ENCODE assay signal across 15 mouse cellular contexts in genomic region chr1:59488991-59489390, GRCm38 (mm10). TPM values are rescaled to one million over a fixed set of nuclear protein-coding genes. Genes with fewer than 3 reads are reported as not detected.
DNase-seq lines count a peak whose midpoint lies in the region; ATAC-seq and TF ChIP-seq lines count a peak whose summit lies in the region.
"Had no signal": no experiment of that assay in that cellular context is flagged by ENCODE, and none has a peak within 500 bp of the region (broad histone marks: within the 10 kb centered on the region; RNA-seq: fewer than 3 reads in every experiment).

No protein-coding gene starts in this region.

- H3K4me2 ChIP-seq in kidney, embryonic 16.5 days (replicated peaks; ENCODE audit: low read depth, low read length) = no peak overlapping the region
- H3K4me2 ChIP-seq in myocyte (ENCODE audit: low read depth) = peak overlapping the region; percentile 97
- no peak overlapping the region for H3K4me2 ChIP-seq in hindbrain, embryonic 11.5 days (replicated peaks; ENCODE audit: low read depth, low read length)

- no peaks in the 10 kb centered on the region for H3K9me3 ChIP-seq in kidney, embryonic 16.5 days (ENCODE audit: low read length)
- H3K9me3 ChIP-seq in hindbrain, embryonic 11.5 days (ENCODE audit: control insufficient read depth, low read length) = no peaks in the 10 kb centered on the region
- H3K9me3 ChIP-seq: G1E; hindbrain, embryonic 15.5 days had no signal

- H3K9ac ChIP-seq in kidney, embryonic 16.5 days (replicated peaks; ENCODE audit: low read length) = 0 out of 2 replicates have a peak overlapping the region, but pooled peaks have one; percentile 6
- no peak overlapping the region for H3K9ac ChIP-seq in hindbrain, embryonic 11.5 days (ENCODE audit: low read depth, low read length)
- H3K9ac ChIP-seq: hindbrain, embryonic 15.5 days; liver, embryonic 14.5 days had no signal

- no peak overlapping the region for H3ac ChIP-seq in myocyte (ENCODE audit: control insufficient read depth, insufficient read length)

- TF ChIP-seq POLR2A in brain, embryonic 14.5 days (IDR thresholded peaks at IDR 0.05; ENCODE audit: borderline replicate concordance, extremely low read depth, insufficient read depth, insufficient read length, poor library complexity, severe bottlenecking) = no peak
- TF ChIP-seq POLR2A in myocyte (IDR thresholded peaks at IDR 0.05; ENCODE audit: insufficient read length, low read depth) = no peak

- peaks cover 41% of the 10 kb centered on the region for H3K4me1 ChIP-seq in kidney, embryonic 16.5 days (ENCODE audit: insufficient read depth, low read length)
- H3K4me1 ChIP-seq in hindbrain, embryonic 11.5 days (replicated peaks; ENCODE audit: control insufficient read depth, insufficient read depth, low read length) = peaks cover 8% of the 10 kb centered on the region; the same call in 1 of the 2 replicates

- no peak for DNase-seq in frontal cortex, postnatal 10 days (ENCODE audit: low spot score in 2 of 2)
- DNase-seq in kidney, postnatal 36 days = no peak
- peak; percentile 6 for DNase-seq in brain, embryonic 14.5 days (ENCODE audit: low read depth)
- no peak for DNase-seq in hindbrain, embryonic 11.5 days (ENCODE audit: low spot score)
- DNase-seq in kidney, postnatal 25 days = no peak
- DNase-seq: adrenal gland, postnatal 14 days; cerebellum, postnatal 36 days; kidney, adult 2 months had no signal

- H3K36me3 ChIP-seq in kidney, embryonic 16.5 days (ENCODE audit: insufficient read depth, low read length) = no peaks in the 10 kb centered on the region; the same call in 1 of the 2 replicates
- H3K36me3 ChIP-seq in myocyte (ENCODE audit: control insufficient read depth, insufficient read depth) = peaks cover 5% of the 10 kb centered on the region
- no peaks in the 10 kb centered on the region for H3K36me3 ChIP-seq in hindbrain, embryonic 11.5 days (ENCODE audit: control insufficient read depth, insufficient read depth, low read length)
- H3K36me3 ChIP-seq: hindbrain, embryonic 15.5 days had no signal

- H3K4me3 ChIP-seq in kidney, embryonic 16.5 days (ENCODE audit: low read length) = no peak overlapping the region
- no peak overlapping the region for H3K4me3 ChIP-seq in myocyte
- no peak overlapping the region for H3K4me3 ChIP-seq in hindbrain, embryonic 11.5 days (ENCODE audit: low read depth, low read length)
- H3K4me3 ChIP-seq: hindbrain, embryonic 15.5 days; layer of hippocampus, adult 2 months had no signal

- no peak for TF ChIP-seq CTCF in brain, embryonic 14.5 days (IDR thresholded peaks at IDR 0.05; ENCODE audit: borderline replicate concordance, extremely low read depth, insufficient read depth, insufficient read length)

- H3K79me2 ChIP-seq in myocyte (ENCODE audit: control insufficient read depth, insufficient read depth) = peaks cover 34% of the 10 kb centered on the region

- H3K27ac ChIP-seq in kidney, embryonic 16.5 days (ENCODE audit: low read length) = no peak overlapping the region
- H3K27ac ChIP-seq in hindbrain, embryonic 11.5 days (ENCODE audit: low read depth, low read length) = no peak overlapping the region
- H3K27ac ChIP-seq: hindbrain, embryonic 15.5 days; layer of hippocampus, adult 2 months; liver, embryonic 14.5 days had no signal

- peak; percentile 94 for ATAC-seq in frontal cortex, adult (ENCODE audit: low TSS enrichment)
- ATAC-seq in kidney, embryonic 16.5 days (ENCODE audit: low FRiP score, low TSS enrichment) = no peak
- ATAC-seq in hindbrain, embryonic 11.5 days (ENCODE audit: low FRiP score) = no peak

- WGBS in kidney, embryonic 16.5 days = 38% methylated on average over 4 of the region's 4 CpGs
- 73% methylated on average over 4 of the region's 4 CpGs for WGBS in hindbrain, embryonic 11.5 days

- H3K27me3 ChIP-seq in kidney, embryonic 16.5 days (ENCODE audit: insufficient read depth, low read length) = no peaks in the 10 kb centered on the region
- H3K27me3 ChIP-seq in myocyte (ENCODE audit: control insufficient read depth, insufficient read depth, insufficient read length) = no peaks in the 10 kb centered on the region
- no peaks in the 10 kb centered on the region for H3K27me3 ChIP-seq in hindbrain, embryonic 11.5 days (ENCODE audit: control insufficient read depth, insufficient read depth, low read length)

TF ChIP-seq in myocyte, 11 proteins besides CTCF, POLR2A, EP300 and RAD21:
- no peak for TF ChIP-seq CEBPB (IDR thresholded peaks at IDR 0.05; ENCODE audit: insufficient read depth, poor library complexity, severe bottlenecking)
- TF ChIP-seq TCF12 (IDR thresholded peaks at IDR 0.05; ENCODE audit: insufficient read depth, poor library complexity, severe bottlenecking) = no peak
- no peak for TF ChIP-seq POLR2AphosphoS2 (IDR thresholded peaks at IDR 0.05; ENCODE audit: insufficient read length, low read depth)
- no peak for TF ChIP-seq MAX (IDR thresholded peaks at IDR 0.05; ENCODE audit: low read depth)
- no peak for TF ChIP-seq MYOG (IDR thresholded peaks at IDR 0.05; ENCODE audit: control insufficient read depth in 1 of 3, insufficient read depth in 1 of 3, insufficient read length in 2 of 3, low read depth in 2 of 3)
- no peak for TF ChIP-seq E2F4 (IDR thresholded peaks at IDR 0.05; ENCODE audit: insufficient read depth)
- no peak for TF ChIP-seq MYOD1 (IDR thresholded peaks at IDR 0.05; ENCODE audit: control insufficient read depth in 1 of 3, insufficient read length in 2 of 3, low read depth in 2 of 3)
- no peak for TF ChIP-seq SRF (IDR thresholded peaks at IDR 0.05; ENCODE audit: control insufficient read depth, insufficient read length, low read depth)
- TF ChIP-seq REST (IDR thresholded peaks at IDR 0.05; ENCODE audit: insufficient read depth, insufficient read length) = no peak
- TF ChIP-seq USF1 (IDR thresholded peaks at IDR 0.05; ENCODE audit: low read depth) = no peak
- TF ChIP-seq TCF3 (IDR thresholded peaks at IDR 0.05; ENCODE audit: insufficient read length, low read depth) = no peak

RNA-seq across cellular contexts. Expression of gene Fzd7, which starts 6.8 kb away (rescaled TPM):
- 16.0 and 18.2 TPM in 2 replicates for polyA plus RNA-seq in kidney, embryonic 16.5 days (2015; fragmentation: Nextera tagmentation; extraction: Ambion mirVana)
- 8.3 and 10.7 TPM in 2 replicates for polyA plus RNA-seq in brain, embryonic 14.5 days (2012; rRNA removed)
- polyA plus RNA-seq in myocyte (2012; fragmentation: generic; extraction: Trizol) = 16.4 TPM
- polyA plus RNA-seq in hindbrain, embryonic 11.5 days (2014; fragmentation: Nextera tagmentation; extraction: Ambion mirVana) = 13.0 and 15.4 TPM in 2 replicates

RNA-seq across cellular contexts. Expression of gene Gm973, which starts 27.1 kb away (rescaled TPM):
- polyA plus RNA-seq in kidney, embryonic 16.5 days (2015; fragmentation: Nextera tagmentation; extraction: Ambion mirVana) = 1.1 and 1.5 TPM in 2 replicates
- polyA plus RNA-seq in brain, embryonic 14.5 days (2012; rRNA removed) = 2.1 and 6.4 TPM in 2 replicates
- polyA plus RNA-seq in myocyte (2012; fragmentation: generic; extraction: Trizol) = not detected
- polyA plus RNA-seq in hindbrain, embryonic 11.5 days (2014; fragmentation: Nextera tagmentation; extraction: Ambion mirVana) = 7.7 and 9.5 TPM in 2 replicates
